Mouse (Mus musculus): ENCODE results near the gene Gm10645. TPM values are rescaled to one million over a fixed set of nuclear protein-coding genes. Genes with fewer than 3 reads are reported as not detected.

The Gm10645 gene
- polyA plus RNA-seq (2014; fragmentation: Nextera tagmentation; extraction: Ambion mirVana) = 5.6 and 5.7 TPM in 2 replicates

DNA sequence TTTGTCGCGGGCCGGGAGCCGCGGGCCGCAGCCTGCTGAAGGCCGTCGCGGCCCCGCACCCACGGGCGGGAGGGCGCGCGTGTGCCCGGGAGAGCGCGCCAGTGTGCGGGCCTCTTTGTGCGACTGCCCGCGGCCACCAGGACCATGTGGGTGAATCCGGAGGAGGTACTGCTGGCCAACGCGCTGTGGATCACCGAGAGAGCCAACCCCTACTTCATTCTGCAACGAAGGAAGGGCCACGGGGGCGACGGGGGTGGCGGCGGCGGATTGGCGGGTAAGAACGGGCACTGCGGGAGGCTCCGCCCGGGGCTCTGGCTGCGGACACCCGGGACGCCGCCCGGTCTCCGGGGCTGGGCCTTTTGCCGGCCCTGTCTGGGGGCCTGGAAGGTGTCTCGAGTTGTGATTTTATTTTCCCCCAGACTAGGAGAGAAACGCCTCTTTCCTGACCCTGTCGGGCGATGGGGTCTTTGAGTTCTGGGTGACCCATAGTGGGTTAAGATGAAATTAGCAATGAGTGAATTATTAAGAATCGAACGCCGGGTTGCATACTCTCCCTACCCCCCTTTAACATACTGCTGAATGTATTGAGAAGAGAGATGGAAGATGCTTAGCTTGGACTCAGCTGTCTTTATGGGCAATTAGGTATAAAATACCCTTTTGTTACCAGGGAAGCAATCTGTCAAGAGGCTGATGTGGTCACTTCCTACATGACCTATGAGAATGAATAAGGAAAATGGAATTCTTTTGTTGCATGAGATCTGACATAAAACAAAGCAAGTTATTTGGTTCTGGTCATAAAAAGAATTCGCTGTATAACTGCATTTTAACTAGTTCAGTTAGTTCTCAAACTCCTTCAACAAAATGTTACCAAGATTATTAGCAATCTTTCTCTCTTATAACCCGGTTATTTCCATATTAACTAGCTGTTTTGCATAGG lies at the start of gene Gm10645:
Gene Gm10645, minus strand, starts transcription at position 240 of the 937 bp plus-strand sequence.
- ATAC-seq (ENCODE audit: insufficient number of reproducible peaks, insufficient read depth, low FRiP score, low read depth) = peak; percentile 15; the same call in 1 of the 2 replicates
- Histone ChIP-seq H3K9me3 (ENCODE audit: control insufficient read depth, low read depth, low read length) (no peaks in the 10 kb centered on the region), H3K4me2 (replicated peaks; ENCODE audit: low read depth, low read length) (peak within 1 kb of the TSS; percentile 66), H3K27me3 (ENCODE audit: control insufficient read depth, insufficient read depth, low read length) (no peaks in the 10 kb centered on the region), H3K9ac (replicated peaks; ENCODE audit: low read depth, low read length) (peak within 1 kb of the TSS; percentile 82), H3K27ac (ENCODE audit: low read length) (peak within 1 kb of the TSS; percentile 88), H3K36me3 (ENCODE audit: control insufficient read depth, insufficient read depth, low read length) (no peaks in the 10 kb centered on the region), H3K4me3 (ENCODE audit: low read depth, low read length) (peak within 1 kb of the TSS; percentile 54), H3K4me1 (ENCODE audit: control insufficient read depth, insufficient read depth, low read length) (no peaks in the 10 kb centered on the region)
- WGBS = 2% methylated on average over 54 of the region's 54 CpGs

DNA sequence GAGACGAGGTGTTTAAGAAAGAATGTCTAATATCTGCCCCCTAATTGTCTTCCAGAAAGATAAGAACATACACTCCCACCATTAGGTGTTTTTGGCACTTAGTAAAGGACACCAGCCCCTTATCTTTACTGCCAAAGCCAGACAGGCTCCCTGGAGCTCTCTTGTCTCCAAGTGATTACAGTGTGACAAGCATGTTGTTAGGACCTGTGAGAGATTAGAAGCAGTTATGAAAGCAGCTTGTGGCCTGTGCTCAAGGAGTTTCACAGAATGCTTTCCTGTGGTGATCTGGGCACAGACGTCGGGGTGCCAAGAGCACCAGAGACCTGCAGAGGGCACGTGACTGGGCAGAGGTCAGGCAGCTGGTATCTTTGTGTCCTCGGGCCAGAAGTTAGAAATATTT lies 49.1 kb upstream of the Gm10645 start:
- 54% methylated on average over 5 of the region's 5 CpGs for WGBS
- ATAC-seq (ENCODE audit: insufficient number of reproducible peaks, insufficient read depth, low FRiP score, low read depth) = peak; percentile 51; the same call in 1 of the 2 replicates

DNA sequence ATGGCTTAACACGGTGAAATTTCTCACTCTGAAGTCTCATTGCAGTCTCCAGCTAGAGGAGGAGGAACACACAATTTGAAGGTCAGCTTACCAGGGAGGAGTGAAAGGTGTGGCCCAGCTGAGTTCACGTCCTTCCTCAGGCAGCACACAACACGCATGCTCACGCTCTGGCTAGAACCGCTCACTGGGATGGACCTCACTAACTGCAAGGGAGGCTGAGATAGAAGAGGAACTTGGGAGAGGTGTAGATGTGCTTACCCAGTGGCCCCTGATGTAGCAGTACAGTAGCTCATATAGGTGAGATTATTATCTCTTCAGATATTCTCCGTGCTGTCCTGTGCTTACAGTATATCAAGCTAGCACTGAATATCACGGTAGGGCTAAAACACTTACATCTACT lies 44.7 kb upstream of the Gm10645 start:
- no peak for ATAC-seq (ENCODE audit: insufficient number of reproducible peaks, insufficient read depth, low FRiP score, low read depth)
- Histone ChIP-seq H3K4me3 (ENCODE audit: low read depth, low read length) (no peak overlapping the region), H3K27me3 (ENCODE audit: control insufficient read depth, insufficient read depth, low read length) (no peaks in the 10 kb centered on the region), H3K4me1 (ENCODE audit: control insufficient read depth, insufficient read depth, low read length) (no peaks in the 10 kb centered on the region), H3K4me2 (replicated peaks; ENCODE audit: low read depth, low read length) (no peak overlapping the region), H3K9me3 (ENCODE audit: control insufficient read depth, low read depth, low read length) (no peaks in the 10 kb centered on the region), H3K27ac (ENCODE audit: low read length) (no peak overlapping the region), H3K9ac (replicated peaks; ENCODE audit: low read depth, low read length) (no peak overlapping the region), H3K36me3 (ENCODE audit: control insufficient read depth, insufficient read depth, low read length) (no peaks in the 10 kb centered on the region; the same call in 1 of the 2 replicates)
- WGBS = 83% methylated on average over 7 of the region's 7 CpGs

More for the DNA sequence above, 49.1 kb upstream of the Gm10645 start:
- no peaks in the 10 kb centered on the region for H3K9me3 ChIP-seq (ENCODE audit: control insufficient read depth, low read depth, low read length)
- H3K27ac ChIP-seq (ENCODE audit: low read length) = no peak overlapping the region
- no peak overlapping the region for H3K4me3 ChIP-seq (ENCODE audit: low read depth, low read length)
- H3K4me1 ChIP-seq (ENCODE audit: control insufficient read depth, insufficient read depth, low read length) = no peaks in the 10 kb centered on the region
- no peaks in the 10 kb centered on the region; the same call in 1 of the 2 replicates for H3K36me3 ChIP-seq (ENCODE audit: control insufficient read depth, insufficient read depth, low read length)
- H3K27me3 ChIP-seq (ENCODE audit: control insufficient read depth, insufficient read depth, low read length) = no peaks in the 10 kb centered on the region
- no peak overlapping the region for H3K9ac ChIP-seq (replicated peaks; ENCODE audit: low read depth, low read length)
- no peak overlapping the region for H3K4me2 ChIP-seq (replicated peaks; ENCODE audit: low read depth, low read length)

DNA sequence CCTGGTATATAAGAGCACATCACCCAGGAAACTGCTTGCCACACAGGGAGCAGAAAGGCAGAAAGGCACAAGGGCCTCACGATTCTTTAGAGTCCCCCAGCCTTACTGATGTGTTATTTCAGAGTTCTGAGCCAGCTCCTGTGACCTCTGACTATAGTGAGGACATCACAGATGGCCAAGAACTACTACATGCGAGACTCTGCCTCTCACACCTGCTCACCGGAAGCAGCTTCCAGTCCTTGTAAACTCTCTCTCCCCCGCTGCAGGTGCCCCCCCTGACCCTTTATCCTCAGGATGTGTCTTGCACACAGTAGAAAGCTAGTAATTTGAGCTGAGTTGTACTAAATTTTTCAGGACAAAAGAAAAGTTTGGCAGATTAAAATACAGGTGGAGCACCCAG lies 43.6 kb upstream of the Gm10645 start:
- H3K27me3 ChIP-seq (ENCODE audit: control insufficient read depth, insufficient read depth, low read length) = no peaks in the 10 kb centered on the region
- no peak overlapping the region for H3K27ac ChIP-seq (ENCODE audit: low read length)
- no peaks in the 10 kb centered on the region; the same call in 1 of the 2 replicates for H3K36me3 ChIP-seq (ENCODE audit: control insufficient read depth, insufficient read depth, low read length)
- no peak overlapping the region for H3K4me3 ChIP-seq (ENCODE audit: low read depth, low read length)
- H3K9ac ChIP-seq (replicated peaks; ENCODE audit: low read depth, low read length) = no peak overlapping the region
- no peaks in the 10 kb centered on the region for H3K4me1 ChIP-seq (ENCODE audit: control insufficient read depth, insufficient read depth, low read length)
- WGBS = 50% methylated on average over 4 of the region's 4 CpGs
- no peak for ATAC-seq (ENCODE audit: insufficient number of reproducible peaks, insufficient read depth, low FRiP score, low read depth)
- no peak overlapping the region for H3K4me2 ChIP-seq (replicated peaks; ENCODE audit: low read depth, low read length)
- H3K9me3 ChIP-seq (ENCODE audit: control insufficient read depth, low read depth, low read length) = no peaks in the 10 kb centered on the region

DNA sequence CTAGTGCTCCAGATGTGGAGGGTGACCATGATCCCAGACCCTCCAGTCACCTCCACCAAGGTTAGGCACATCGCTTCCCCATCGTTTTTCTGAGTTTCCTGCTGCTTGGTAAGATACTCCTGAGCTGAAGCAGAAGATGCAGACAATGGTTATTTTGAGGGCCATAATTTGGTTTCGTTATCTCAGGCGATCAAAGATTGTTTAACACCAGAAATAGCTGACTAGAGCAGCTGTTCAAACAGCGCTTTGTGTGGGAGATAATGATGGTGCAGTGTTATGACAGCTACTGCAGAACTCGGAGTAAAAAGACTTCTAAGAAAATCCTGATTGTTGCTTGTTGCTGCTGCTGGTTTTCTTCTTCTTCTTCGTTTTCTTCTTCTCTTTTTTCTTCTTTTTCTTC lies 39.9 kb upstream of the Gm10645 start:
- H3K4me2 ChIP-seq (replicated peaks; ENCODE audit: low read depth, low read length) = no peak overlapping the region
- no peaks in the 10 kb centered on the region for H3K9me3 ChIP-seq (ENCODE audit: control insufficient read depth, low read depth, low read length)
- no peak overlapping the region for H3K4me3 ChIP-seq (ENCODE audit: low read depth, low read length)
- H3K27ac ChIP-seq (ENCODE audit: low read length) = no peak overlapping the region
- no peak overlapping the region for H3K9ac ChIP-seq (replicated peaks; ENCODE audit: low read depth, low read length)
- no peaks in the 10 kb centered on the region for H3K27me3 ChIP-seq (ENCODE audit: control insufficient read depth, insufficient read depth, low read length)
- H3K36me3 ChIP-seq (ENCODE audit: control insufficient read depth, insufficient read depth, low read length) = no peaks in the 10 kb centered on the region
- ATAC-seq (ENCODE audit: insufficient number of reproducible peaks, insufficient read depth, low FRiP score, low read depth) = no peak
- WGBS = 53% methylated on average over 7 of the region's 7 CpGs
- H3K4me1 ChIP-seq (ENCODE audit: control insufficient read depth, insufficient read depth, low read length) = peaks cover 3% of the 10 kb centered on the region; the same call in 1 of the 2 replicates

DNA sequence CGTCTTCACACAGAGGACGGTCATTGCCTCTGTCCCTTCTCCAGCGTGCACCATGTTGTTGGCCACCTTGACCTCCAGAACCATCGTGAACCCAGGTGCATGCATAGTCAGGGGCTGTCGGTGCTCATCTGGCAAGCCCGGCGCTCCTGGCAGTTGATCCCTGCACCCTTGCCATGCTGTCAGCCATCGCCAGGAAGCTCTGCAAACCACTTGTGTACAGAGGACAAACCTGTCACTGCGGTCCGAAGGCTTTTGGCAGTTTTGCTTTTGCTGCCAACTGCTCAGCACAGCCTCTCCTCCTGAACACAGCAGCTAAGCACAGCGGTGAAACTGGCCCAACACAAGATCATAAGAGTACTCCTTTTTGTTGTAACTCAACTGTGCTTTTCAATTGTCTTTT lies 37.0 kb upstream of the Gm10645 start:
- Histone ChIP-seq H3K9me3 (ENCODE audit: control insufficient read depth, low read depth, low read length) (no peaks in the 10 kb centered on the region), H3K4me1 (ENCODE audit: control insufficient read depth, insufficient read depth, low read length) (peaks cover 18% of the 10 kb centered on the region), H3K27ac (ENCODE audit: low read length) (no peak overlapping the region), H3K4me2 (replicated peaks; ENCODE audit: low read depth, low read length) (no peak overlapping the region), H3K4me3 (ENCODE audit: low read depth, low read length) (no peak overlapping the region), H3K27me3 (ENCODE audit: control insufficient read depth, insufficient read depth, low read length) (no peaks in the 10 kb centered on the region), H3K36me3 (ENCODE audit: control insufficient read depth, insufficient read depth, low read length) (no peaks in the 10 kb centered on the region), H3K9ac (replicated peaks; ENCODE audit: low read depth, low read length) (no peak overlapping the region)
- WGBS = 88% methylated on average over 11 of the region's 11 CpGs
- no peak for ATAC-seq (ENCODE audit: insufficient number of reproducible peaks, insufficient read depth, low FRiP score, low read depth)

DNA sequence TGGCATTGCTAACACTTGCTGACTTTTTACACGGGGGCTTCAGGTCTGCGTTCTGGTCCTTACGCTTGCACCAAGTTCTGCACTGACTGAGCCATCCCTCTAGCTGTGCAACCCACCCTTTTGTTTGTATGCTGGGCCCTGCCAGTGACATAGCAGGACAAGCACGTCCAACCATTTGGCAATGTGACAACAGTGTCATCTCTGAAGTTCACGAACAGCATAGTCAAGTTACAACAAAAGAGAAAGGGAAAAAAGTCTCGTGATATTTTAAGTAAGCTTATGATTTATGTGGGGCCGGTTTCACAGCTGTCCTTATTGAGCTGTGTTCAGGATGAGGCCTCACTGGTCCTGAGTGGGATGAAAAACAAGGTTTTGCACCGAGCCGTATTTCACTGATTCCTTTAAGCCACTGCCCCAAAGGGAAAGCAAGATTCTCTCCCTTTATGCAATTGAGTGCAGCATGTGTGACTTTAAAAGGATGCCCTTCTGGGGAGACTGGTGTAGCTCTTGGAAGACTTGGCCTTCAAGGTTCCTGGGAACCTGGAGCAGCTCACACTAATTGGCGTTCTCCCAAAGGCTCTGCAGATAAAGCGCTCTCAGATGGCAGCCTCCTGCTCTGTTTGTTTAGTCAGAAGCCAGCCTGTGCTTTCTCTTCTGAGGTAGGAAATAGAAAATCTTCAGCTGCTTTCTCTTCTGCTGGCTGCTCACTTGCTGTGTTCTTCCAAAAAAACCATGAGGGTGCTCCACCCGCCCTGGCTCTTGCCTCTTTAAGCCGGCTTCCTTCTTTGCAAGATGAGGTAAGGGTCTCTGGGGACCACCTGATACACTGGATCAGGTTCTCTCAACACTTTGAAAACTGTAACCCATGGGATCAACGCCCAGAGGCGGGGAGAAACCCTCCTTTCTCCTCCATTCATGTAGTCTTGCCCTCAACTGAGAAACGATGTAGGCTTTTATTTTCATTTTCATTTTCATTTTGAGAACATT lies 34.5 kb upstream of the Gm10645 start:
- Histone ChIP-seq H3K36me3 (ENCODE audit: control insufficient read depth, insufficient read depth, low read length) (no peaks in the 10 kb centered on the region), H3K4me1 (ENCODE audit: control insufficient read depth, insufficient read depth, low read length) (peaks cover 18% of the 10 kb centered on the region), H3K4me2 (replicated peaks; ENCODE audit: low read depth, low read length) (no peak overlapping the region), H3K27me3 (ENCODE audit: control insufficient read depth, insufficient read depth, low read length) (no peaks in the 10 kb centered on the region), H3K9me3 (ENCODE audit: control insufficient read depth, low read depth, low read length) (no peaks in the 10 kb centered on the region), H3K4me3 (ENCODE audit: low read depth, low read length) (no peak overlapping the region), H3K27ac (ENCODE audit: low read length) (peak overlapping the region; percentile 61), H3K9ac (replicated peaks; ENCODE audit: low read depth, low read length) (no peak overlapping the region)
- 54% methylated on average over 16 of the region's 16 CpGs for WGBS
- ATAC-seq (ENCODE audit: insufficient number of reproducible peaks, insufficient read depth, low FRiP score, low read depth) = peak; percentile 60; the same call in 1 of the 2 replicates

DNA sequence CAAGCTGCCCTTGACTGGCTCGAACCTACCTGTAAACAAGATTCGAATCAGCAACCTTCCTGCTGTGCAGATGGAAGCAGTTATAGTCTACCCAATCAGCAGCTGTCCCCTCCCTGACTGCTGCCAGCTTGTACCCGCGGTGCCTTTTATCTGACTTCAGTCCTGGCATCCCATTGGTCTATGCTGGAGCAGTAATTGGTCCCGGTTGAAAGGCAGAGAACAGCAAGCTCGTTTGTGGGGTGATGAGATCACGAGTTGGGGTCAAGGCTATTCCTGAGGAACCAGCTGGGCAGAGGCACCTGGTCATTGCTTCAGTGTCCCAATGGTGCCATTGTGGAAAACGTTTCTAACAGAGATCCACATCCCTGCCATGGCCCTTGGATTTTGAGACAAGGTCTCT lies 33.7 kb upstream of the Gm10645 start:
- Histone ChIP-seq H3K36me3 (ENCODE audit: control insufficient read depth, insufficient read depth, low read length) (no peaks in the 10 kb centered on the region), H3K4me3 (ENCODE audit: low read depth, low read length) (no peak overlapping the region), H3K9ac (replicated peaks; ENCODE audit: low read depth, low read length) (no peak overlapping the region), H3K4me2 (replicated peaks; ENCODE audit: low read depth, low read length) (no peak overlapping the region), H3K9me3 (ENCODE audit: control insufficient read depth, low read depth, low read length) (no peaks in the 10 kb centered on the region), H3K27ac (ENCODE audit: low read length) (peak overlapping the region; percentile 61; the same call in 1 of the 2 replicates), H3K27me3 (ENCODE audit: control insufficient read depth, insufficient read depth, low read length) (no peaks in the 10 kb centered on the region), H3K4me1 (ENCODE audit: control insufficient read depth, insufficient read depth, low read length) (peaks cover 18% of the 10 kb centered on the region)
- no peak for ATAC-seq (ENCODE audit: insufficient number of reproducible peaks, insufficient read depth, low FRiP score, low read depth)
- WGBS = 78% methylated on average over 8 of the region's 8 CpGs
